Mouse (Mus musculus): ENCODE results near the gene Abcg1. TPM values are rescaled to one million over a fixed set of nuclear protein-coding genes. Genes with fewer than 3 reads are reported as not detected.

Abcg1 gene
- polyA plus RNA-seq, 1 experiment = not detected

DNA sequence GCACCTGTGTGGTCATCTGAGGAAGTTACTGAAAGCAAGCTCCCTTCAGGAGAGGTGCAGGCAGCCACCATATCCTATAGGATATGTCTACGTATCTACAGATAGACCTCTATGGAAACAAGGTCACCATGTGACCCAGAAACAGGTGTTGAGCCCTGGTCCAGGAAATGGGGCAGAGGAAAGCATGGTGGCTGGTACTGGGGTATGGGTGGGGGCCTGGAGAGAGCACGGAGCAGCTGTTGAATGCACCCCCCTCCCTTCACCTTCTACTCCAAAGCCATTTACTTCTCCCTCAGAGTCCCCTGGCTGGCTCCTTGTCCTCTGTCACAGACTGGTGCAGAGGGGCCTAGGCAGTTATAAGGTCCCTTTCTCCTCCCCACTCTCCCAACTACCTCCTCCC is 106.3 kb downstream of the Abcg1 start:
- Histone ChIP-seq H3K27ac (ENCODE audit: insufficient read depth, low read depth, low read length) (no peak overlapping the region), H3K4me3 (ENCODE audit: insufficient read depth, low read depth, low read length) (no peak overlapping the region), H3K4me1 (ENCODE audit: control insufficient read depth, insufficient read depth, low read length) (peaks cover 4% of the 10 kb centered on the region)
- no peak for TF ChIP-seq CTCF (IDR thresholded peaks at IDR 0.05; ENCODE audit: insufficient read depth, low read depth, low read length)
- no peak for TF ChIP-seq POLR2A (IDR thresholded peaks at IDR 0.05; ENCODE audit: insufficient read depth, low read depth, low read length)
- 95% methylated on average over 2 of the region's 2 CpGs for WGBS

DNA sequence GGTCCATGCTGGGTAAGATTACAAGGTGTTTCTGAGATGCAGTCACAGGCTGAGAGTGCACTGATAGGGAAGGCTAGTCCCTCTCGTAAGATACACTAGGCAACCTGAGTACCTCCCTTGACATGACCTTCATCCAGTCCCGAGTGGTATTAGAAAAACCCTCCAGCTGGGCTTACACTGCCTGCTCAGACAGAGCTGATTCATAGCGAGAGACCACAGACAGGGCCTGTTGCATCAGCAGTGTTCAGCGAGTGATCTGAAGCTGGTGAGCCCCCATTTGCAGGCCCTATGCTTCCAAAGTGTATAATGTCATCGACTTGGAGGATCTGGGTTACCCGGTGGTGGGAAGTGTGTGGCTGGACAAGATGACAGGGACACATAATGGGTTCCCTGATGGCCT is 107.7 kb downstream of the Abcg1 start, which contains the start of gene Tff1:
Tff1 (minus strand) TSS at position 151 of the 400 bp plus-strand sequence.
- H3K4me1 ChIP-seq (ENCODE audit: control insufficient read depth, insufficient read depth, low read length) = peaks cover 4% of the 10 kb centered on the region
- no peak within 1 kb of the TSS for H3K4me3 ChIP-seq (ENCODE audit: insufficient read depth, low read depth, low read length)
- H3K27ac ChIP-seq (ENCODE audit: insufficient read depth, low read depth, low read length) = no peak within 1 kb of the TSS
- WGBS = 88% methylated on average over 6 of the region's 6 CpGs
- no peak for TF ChIP-seq CTCF (IDR thresholded peaks at IDR 0.05; ENCODE audit: insufficient read depth, low read depth, low read length)
- no peak for TF ChIP-seq POLR2A (IDR thresholded peaks at IDR 0.05; ENCODE audit: insufficient read depth, low read depth, low read length)

Other genes starting within 250 kb of the Abcg1 start
- not detected in 2 replicates for gene Glp1r, start 155.9 kb upstream of the Abcg1 start, polyA plus RNA-seq (2012; ENCODE audit: insufficient read depth, insufficient read length, low replicate concordance, missing spikeins)
- gene Umodl1, start 103.0 kb upstream of the Abcg1 start, polyA plus RNA-seq (2012; ENCODE audit: insufficient read depth, insufficient read length, low replicate concordance, missing spikeins) = not detected in 2 replicates
- not detected in 2 replicates for gene Tff3, start 72.0 kb downstream of the Abcg1 start, polyA plus RNA-seq (2012; ENCODE audit: insufficient read depth, insufficient read length, low replicate concordance, missing spikeins)
- not detected in 2 replicates for gene Tff2, start 86.6 kb downstream of the Abcg1 start, polyA plus RNA-seq (2012; ENCODE audit: insufficient read depth, insufficient read length, low replicate concordance, missing spikeins)
- not detected in 2 replicates for gene Tff1, start 107.6 kb downstream of the Abcg1 start, polyA plus RNA-seq (2012; ENCODE audit: insufficient read depth, insufficient read length, low replicate concordance, missing spikeins)
- gene Tmprss3, start 141.3 kb downstream of the Abcg1 start, polyA plus RNA-seq (2012; ENCODE audit: insufficient read depth, insufficient read length, low replicate concordance, missing spikeins) = not detected in 2 replicates
- not detected in 2 replicates for gene Ubash3a, start 150.2 kb downstream of the Abcg1 start, polyA plus RNA-seq (2012; ENCODE audit: insufficient read depth, insufficient read length, low replicate concordance, missing spikeins)
- gene Rsph1, start 219.7 kb downstream of the Abcg1 start, polyA plus RNA-seq (2012; ENCODE audit: insufficient read depth, insufficient read length, low replicate concordance, missing spikeins) = not detected in 2 replicates
- gene Slc37a1, start 229.1 kb downstream of the Abcg1 start, polyA plus RNA-seq (2012; ENCODE audit: insufficient read depth, insufficient read length, low replicate concordance, missing spikeins) = not detected in 2 replicates

Measured in olfactory bulb, adult 2 months (tissue).